Mouse (Mus musculus) lung, embryonic 14.5 days (tissue): ENCODE measurements around the gene Fam81a. TPM values are rescaled to one million over a fixed set of nuclear protein-coding genes. Genes with fewer than 3 reads are reported as not detected.

ENCODE experiments used
- ATAC-seq: fragments of 200-750 bp; cut with Nextera tagmentation; 2 replicates; pipeline ENCODE4 v1.8.0; 2017; ENCODE audit warnings: mild to moderate bottlenecking, moderate TSS enrichment, moderate library complexity; ENCODE audit not compliant: insufficient read depth
- DNase-seq: peaks from one replicate; pipeline ENCODE4 v3.0.0-alpha.2; 2015
- H3K27ac ChIP-seq: fragments of 300-500 bp; sonication (generic); 2 replicates; pipeline ENCODE4 v1.5.1; 2014; ENCODE audit warnings: low read depth, mild to moderate bottlenecking, moderate library complexity
- H3K27me3 ChIP-seq: fragments of 300-500 bp; sonication (generic); 2 replicates; pipeline ENCODE4 v1.6.1; 2014; ENCODE audit warnings: low read length, control low read depth; ENCODE audit not compliant: insufficient read depth
- H3K36me3 ChIP-seq: fragments of 300-500 bp; sonication (generic); 2 replicates; pipeline ENCODE4 v1.6.1; 2014; ENCODE audit warnings: control low read depth; ENCODE audit not compliant: insufficient read depth
- H3K4me1 ChIP-seq: fragments of 300-500 bp; sonication (generic); 2 replicates; pipeline ENCODE4 v1.6.1; 2014; ENCODE audit warnings: antibody characterized with exemption, control low read depth; ENCODE audit not compliant: insufficient read depth
- H3K4me2 ChIP-seq: fragments of 300-500 bp; sonication (generic); 2 replicates; pipeline ENCODE4 v1.6.1; 2014; ENCODE audit warnings: mild to moderate bottlenecking
- H3K4me3 ChIP-seq: fragments of 300-500 bp; sonication (generic); 2 replicates; pipeline ENCODE4 v1.5.1; 2014; ENCODE audit warnings: low read depth, low read length
- H3K9ac ChIP-seq: fragments of 300-500 bp; sonication (generic); 2 replicates; pipeline ENCODE4 v1.6.1; 2014
- H3K9me3 ChIP-seq: fragments of 300-500 bp; sonication (generic); 2 replicates; pipeline ENCODE4 v1.6.1; 2016; ENCODE audit warnings: low read depth, low read length, control low read depth
- CTCF ChIP-seq: IDR thresholded peaks from 2 replicates; pipeline ENCODE4 v1.5.1; 2016; ENCODE audit warnings: antibody characterized with exemption, low read depth
- WGBS: fragments of 180-500 bp; shearing (Covaris S2); extraction: QIAGEN DNeasy Blood & Tissue Kit; methylation state at CpG from one replicate; pipeline ENCODE4 v1.1.7; 2014; 5-methylcytosine and 5-hydroxymethylcytosine counted together
- polyA plus RNA-seq: library from polyadenylated mRNA; unstranded; fragments of >200 nt; fragmentation: Nextera tagmentation; extraction: Ambion mirVana; gene quantifications from 2 replicates; pipeline ENCODE4 v1.2.1, GENCODE M21; 2014

The Fam81a gene
- polyA plus RNA-seq, 1 experiment from 2014 or later, result 4.2 TPM

GRCm38 (mm10) chr9:70080976-70081375 lies 61.4 kb downstream of the Fam81a start:
- no peaks in the 10 kb centered on the region for H3K4me1 ChIP-seq
- TF ChIP-seq CTCF, result peak; percentile 55
- H3K4me3 ChIP-seq, result no peak overlapping the region
- H3K9ac ChIP-seq, result no peak overlapping the region
- H3K27me3 ChIP-seq, result no peaks in the 10 kb centered on the region
- H3K36me3 ChIP-seq, result no peaks in the 10 kb centered on the region
- 59% methylated on average over 2 of the region's 2 CpGs for WGBS
- ATAC-seq (no peak), DNase-seq (peak; percentile 74)
- no peaks in the 10 kb centered on the region for H3K9me3 ChIP-seq
- H3K27ac ChIP-seq, result no peak overlapping the region
- H3K4me2 ChIP-seq, result no peak overlapping the region

DNA sequence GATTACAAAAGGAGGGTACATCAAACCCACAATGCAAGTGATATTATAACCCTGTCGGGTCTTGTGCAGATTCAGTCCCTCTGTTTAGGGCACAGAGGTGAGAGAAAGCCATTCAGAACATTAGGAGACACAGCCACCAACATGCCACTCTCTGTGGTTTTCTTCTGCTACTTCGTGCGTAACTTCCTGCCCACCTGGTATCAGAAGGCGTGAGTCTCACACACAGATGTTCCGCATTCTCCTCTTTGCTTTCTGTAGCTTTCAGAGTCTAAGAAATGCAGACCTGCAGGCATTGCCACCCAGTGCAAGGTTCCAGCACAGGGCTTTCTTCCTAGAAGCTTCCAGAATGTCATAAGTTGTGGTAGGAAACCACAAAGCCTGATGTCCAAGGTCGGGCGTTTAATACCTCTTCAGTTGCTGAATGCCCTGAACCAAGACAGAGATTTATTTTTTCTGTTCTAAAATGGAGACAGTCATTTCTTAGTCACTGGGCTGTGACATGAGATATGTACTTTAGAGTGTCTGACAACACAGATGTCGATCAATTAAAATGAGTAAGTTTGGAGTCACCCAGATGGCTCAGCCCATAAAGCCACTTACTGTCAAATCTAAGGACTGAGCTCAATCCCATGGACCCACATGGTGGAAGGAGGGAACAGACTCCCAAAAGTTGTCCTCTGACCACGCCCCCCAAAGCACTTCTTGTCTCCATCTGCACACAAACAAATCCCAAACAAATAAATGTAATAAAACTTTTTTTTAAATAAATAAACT lies 62.1 kb downstream of the Fam81a start:
- no peak for ATAC-seq
- WGBS, result 87% methylated on average over 9 of the region's 9 CpGs
- no peak for TF ChIP-seq CTCF

GRCm38 (mm10) chr9:70078034-70078433 lies 64.3 kb downstream of the Fam81a start:
- Histone ChIP-seq H3K9ac (no peak overlapping the region), H3K27ac (no peak overlapping the region), H3K4me3 (no peak overlapping the region), H3K36me3 (no peaks in the 10 kb centered on the region), H3K4me2 (no peak overlapping the region), H3K4me1 (no peaks in the 10 kb centered on the region), H3K27me3 (no peaks in the 10 kb centered on the region), H3K9me3 (no peaks in the 10 kb centered on the region)
- no peak for DNase-seq
- no peak for TF ChIP-seq CTCF
- WGBS, result 73% methylated on average over 3 of the region's 3 CpGs
- no peak for ATAC-seq

More for the DNA sequence above, 62.1 kb downstream of the Fam81a start:
- Histone ChIP-seq H3K4me1 (no peaks in the 10 kb centered on the region), H3K9me3 (no peaks in the 10 kb centered on the region), H3K27me3 (no peaks in the 10 kb centered on the region), H3K36me3 (no peaks in the 10 kb centered on the region), H3K4me2 (no peak overlapping the region), H3K9ac (no peak overlapping the region), H3K27ac (no peak overlapping the region), H3K4me3 (no peak overlapping the region)
- DNase-seq, result no peak

GRCm38 (mm10) chr9:70077170-70077569 lies 65.2 kb downstream of the Fam81a start:
- no peaks in the 10 kb centered on the region for H3K36me3 ChIP-seq
- no peak for ATAC-seq
- no peaks in the 10 kb centered on the region for H3K27me3 ChIP-seq
- TF ChIP-seq CTCF, result no peak
- H3K9ac ChIP-seq, result no peak overlapping the region
- 52% methylated on average over 7 of the region's 7 CpGs for WGBS
- no peak overlapping the region for H3K4me3 ChIP-seq
- DNase-seq, result no peak
- no peak overlapping the region for H3K4me2 ChIP-seq
- H3K9me3 ChIP-seq, result no peaks in the 10 kb centered on the region
- H3K4me1 ChIP-seq, result no peaks in the 10 kb centered on the region
- no peak overlapping the region; the same call in 1 of the 2 replicates for H3K27ac ChIP-seq

GRCm38 (mm10) chr9:70072387-70072786 lies 70.0 kb downstream of the Fam81a start:
- no peak for TF ChIP-seq CTCF
- Histone ChIP-seq H3K4me1 (0 out of 2 replicates have a peak, but pooled peaks cover 4% of the 10 kb centered on the region), H3K4me2 (no peak overlapping the region), H3K9ac (no peak overlapping the region), H3K27ac (no peak overlapping the region), H3K27me3 (no peaks in the 10 kb centered on the region), H3K36me3 (no peaks in the 10 kb centered on the region), H3K9me3 (no peaks in the 10 kb centered on the region), H3K4me3 (no peak overlapping the region)
- DNase-seq (no peak), ATAC-seq (no peak)
- 80% methylated on average over 8 of the region's 8 CpGs for WGBS

DNA sequence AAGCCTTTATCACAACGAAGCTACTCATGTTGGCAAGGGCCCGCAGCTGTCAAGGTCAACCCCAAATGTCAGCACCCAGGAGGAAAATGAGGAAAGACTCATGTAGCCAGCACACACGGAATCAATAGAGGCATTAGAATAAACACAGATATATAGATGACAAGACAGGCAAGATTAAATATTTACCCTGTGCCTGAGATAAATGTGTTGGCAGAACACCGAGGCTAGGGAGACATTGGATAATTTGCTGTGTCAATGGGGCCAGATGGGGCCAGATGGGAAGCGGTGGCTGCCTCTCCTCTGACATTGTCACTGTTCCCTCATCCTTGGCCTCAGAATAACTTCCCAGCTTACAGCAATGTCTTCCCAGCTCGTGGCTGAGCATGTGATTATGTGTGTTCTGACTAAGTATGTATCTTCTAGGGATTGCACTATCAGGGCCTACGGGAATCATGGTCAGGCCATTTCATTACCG lies 72.4 kb downstream of the Fam81a start:
- Histone ChIP-seq H3K27ac (no peak overlapping the region), H3K4me2 (no peak overlapping the region), H3K4me1 (0 out of 2 replicates have a peak, but pooled peaks cover 4% of the 10 kb centered on the region), H3K4me3 (no peak overlapping the region), H3K9ac (no peak overlapping the region), H3K36me3 (no peaks in the 10 kb centered on the region), H3K27me3 (no peaks in the 10 kb centered on the region), H3K9me3 (no peaks in the 10 kb centered on the region)
- WGBS, result 23% methylated on average over 8 of the region's 8 CpGs
- ATAC-seq (peak; percentile 54; the same call in 1 of the 2 replicates), DNase-seq (peak; percentile 62)
- TF ChIP-seq CTCF, result no peak

DNA sequence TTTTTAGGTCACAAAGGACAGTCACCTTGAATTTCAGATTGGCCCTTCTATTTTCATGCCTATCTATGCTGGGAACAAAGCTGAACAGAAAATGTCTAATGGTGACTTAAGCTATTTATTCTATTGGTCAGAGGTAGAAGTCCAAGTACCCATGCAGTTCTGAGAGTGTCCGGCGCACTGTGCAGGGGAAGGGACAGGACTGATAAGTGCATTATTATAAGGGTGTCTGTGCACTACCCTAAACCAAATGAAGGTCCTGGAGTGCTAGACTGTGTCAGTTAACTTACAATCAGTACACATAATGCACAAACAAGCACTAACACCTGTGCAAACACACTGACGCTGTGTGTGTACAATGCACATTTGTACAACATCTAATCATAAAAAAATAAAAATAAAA lies 74.9 kb downstream of the Fam81a start:
- Histone ChIP-seq H3K27me3 (no peaks in the 10 kb centered on the region), H3K27ac (no peak overlapping the region), H3K9ac (no peak overlapping the region), H3K36me3 (no peaks in the 10 kb centered on the region), H3K4me2 (no peak overlapping the region), H3K4me3 (no peak overlapping the region), H3K4me1 (0 out of 2 replicates have a peak, but pooled peaks cover 4% of the 10 kb centered on the region), H3K9me3 (no peaks in the 10 kb centered on the region)
- DNase-seq (no peak), ATAC-seq (no peak)
- TF ChIP-seq CTCF, result no peak
- 84% methylated on average over 3 of the region's 3 CpGs for WGBS
